Comparison of ENCODE assay signal across 9 mouse cellular contexts in the genomic region with DNA sequence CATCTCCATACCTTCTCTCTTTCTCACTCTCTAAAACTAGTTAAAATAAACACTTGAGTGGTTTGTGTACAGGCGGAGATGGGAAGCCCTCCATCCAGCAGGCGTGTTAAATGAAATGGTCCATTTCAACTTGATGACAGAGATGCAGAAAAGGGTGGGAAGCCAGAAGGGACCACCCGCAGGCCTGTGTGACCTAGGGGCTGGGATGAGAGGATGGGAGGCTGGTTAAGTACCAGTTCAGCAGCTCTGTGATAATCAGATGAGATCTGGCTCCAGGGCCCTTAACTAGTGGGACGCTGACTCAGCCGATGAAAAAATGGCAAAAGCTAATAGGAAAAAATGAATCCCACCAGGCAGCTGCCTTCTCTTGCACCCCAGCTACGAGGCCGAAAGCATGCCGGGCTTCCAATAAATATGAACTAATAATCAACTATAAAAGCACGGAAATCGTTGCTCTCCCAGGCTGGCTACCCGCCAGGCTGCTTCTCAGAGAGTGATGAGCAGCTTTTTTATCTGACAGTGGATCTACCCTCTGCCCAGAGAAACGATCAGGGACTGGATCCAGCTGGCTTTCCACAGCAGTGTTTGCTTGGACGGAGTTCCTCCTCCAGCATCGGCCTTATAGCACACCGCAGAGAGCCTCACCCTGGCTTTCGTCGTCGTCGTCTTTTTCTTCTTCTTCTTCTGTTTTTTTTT.
A peak's percentile ranks its signal among the peaks of the same experiment; 100 is the strongest.
DNase-seq lines count a peak whose midpoint lies in the region; ATAC-seq lines count a peak whose summit lies in the region.
"Had no signal": no experiment of that assay in that cellular context is flagged by ENCODE, and none has a peak within 500 bp of the region (broad histone marks: within the 10 kb centered on the region; RNA-seq: fewer than 3 reads in every experiment).

No protein-coding gene starts in this region.

- peaks cover 8% of the 10 kb centered on the region; the same call in 1 of the 2 replicates for H3K4me1 ChIP-seq in kidney, embryonic 15.5 days
- H3K4me1 ChIP-seq: heart, embryonic 13.5 days had no signal

- 0 out of 2 replicates have a peak overlapping the region, but pooled peaks have one; percentile 41 for H3K27ac ChIP-seq in kidney, embryonic 15.5 days
- H3K27ac ChIP-seq: heart, embryonic 13.5 days had no signal

- ATAC-seq in kidney, embryonic 15.5 days (replicated peaks; ENCODE audit: low FRiP score) = no peak

- no peak overlapping the region for H3K4me2 ChIP-seq in kidney, embryonic 15.5 days
- H3K4me2 ChIP-seq: heart, embryonic 13.5 days had no signal

- H3K27me3 ChIP-seq in kidney, embryonic 15.5 days = no peaks in the 10 kb centered on the region

- DNase-seq in adrenal gland, adult (ENCODE audit: inconsistent age in 2 of 2, low spot score in 1 of 2) = peak; percentile 15 to 48
- no peak for DNase-seq in adrenal gland, adult 8-10 months
- DNase-seq in right cerebral cortex, adult 2 months (ENCODE audit: low spot score in 2 of 2) = peak; percentile 5 to 9
- DNase-seq in right cerebral cortex, postnatal 25 days = no peak
- DNase-seq in lung, postnatal 4 days = peak; percentile 17 to 50
- DNase-seq in retina, postnatal 1 day = no peak
- no peak for DNase-seq in yolk sac, embryonic 10.5 days (ENCODE audit: low spot score)

- H3K4me3 ChIP-seq in kidney, embryonic 15.5 days (replicated peaks) = no peak overlapping the region
- H3K4me3 ChIP-seq: heart, embryonic 13.5 days had no signal

- H3K36me3 ChIP-seq in kidney, embryonic 15.5 days = no peaks in the 10 kb centered on the region
- H3K36me3 ChIP-seq: heart, embryonic 13.5 days had no signal

- WGBS in kidney, embryonic 15.5 days = 57% methylated on average over 19 of the region's 19 CpGs

- H3K9me3 ChIP-seq in kidney, embryonic 15.5 days (replicated peaks) = no peaks in the 10 kb centered on the region
- H3K9me3 ChIP-seq: heart, embryonic 13.5 days had no signal

- H3K9ac ChIP-seq in kidney, embryonic 15.5 days = no peak overlapping the region; the same call in 1 of the 2 replicates
- H3K9ac ChIP-seq: heart, embryonic 13.5 days had no signal

Comparison
In these comparisons a context has a peak if more than half of its experiments do, and no peak if none do; other contexts are left out.
1. DNase-seq: peak in adrenal gland, adult (2 of 2), right cerebral cortex, adult 2 months (2 of 2) and lung, postnatal 4 days (2 of 2); none in adrenal gland, adult 8-10 months (single experiment), right cerebral cortex, postnatal 25 days (single experiment), retina, postnatal 1 day (single experiment) and yolk sac, embryonic 10.5 days (single experiment).